Mouse (Mus musculus): ENCODE measurements at regions not wholly inside any gene's neighbourhood (a gene's known extent, or its start where the extent isn't known, plus 50 kb on each side); places are given as distances from the start of the nearest gene placed in this dataset.

GRCm38 (mm10) chr8:127715097-127715496 is 643.3 kb upstream of the Nrp1 start:
- H3K36me3 ChIP-seq, result no peaks in the 10 kb centered on the region

GRCm38 (mm10) chr8:127717969-127718368 is 640.4 kb upstream of the Nrp1 start:
- Histone ChIP-seq H3K36me3 (no peaks in the 10 kb centered on the region), H3K9me3 (no peaks in the 10 kb centered on the region), H3K9ac (replicated peaks) (no peak overlapping the region), H3K27ac (no peak overlapping the region), H3K4me2 (replicated peaks) (no peak overlapping the region), H3K4me3 (replicated peaks) (no peak overlapping the region), H3K4me1 (replicated peaks) (peaks cover 16% of the 10 kb centered on the region; the same call in 1 of the 2 replicates), H3K27me3 (no peaks in the 10 kb centered on the region)
- no peak for ATAC-seq

More at GRCm38 (mm10) chr8:127715097-127715496, 643.3 kb upstream of the Nrp1 start:
- 100% methylated on average over 1 of the region's 1 CpGs for WGBS
- no peak overlapping the region for H3K4me3 ChIP-seq (replicated peaks)
- no peaks in the 10 kb centered on the region for H3K27me3 ChIP-seq
- H3K9ac ChIP-seq (replicated peaks), result no peak overlapping the region
- no peak for ATAC-seq
- H3K27ac ChIP-seq, result no peak overlapping the region
- no peaks in the 10 kb centered on the region for H3K9me3 ChIP-seq
- H3K4me1 ChIP-seq (replicated peaks), result peaks cover 6% of the 10 kb centered on the region; the same call in 1 of the 2 replicates
- H3K4me2 ChIP-seq (replicated peaks), result no peak overlapping the region

- Histone ChIP-seq H3K36me3 (no peaks in the 10 kb centered on the region), H3K9ac (replicated peaks) (no peak overlapping the region), H3K4me1 (replicated peaks) (peaks cover 16% of the 10 kb centered on the region; the same call in 1 of the 2 replicates), H3K9me3 (no peaks in the 10 kb centered on the region), H3K4me3 (replicated peaks) (no peak overlapping the region), H3K27me3 (no peaks in the 10 kb centered on the region; the same call in 1 of the 2 replicates), H3K27ac (0 out of 2 replicates have a peak overlapping the region, but pooled peaks have one; percentile 26), H3K4me2 (replicated peaks) (no peak overlapping the region)
- no peak for ATAC-seq
- 47% methylated on average over 6 of the region's 6 CpGs for WGBS
Observed at GRCm38 (mm10) chr8:127719881-127720280, 638.5 kb upstream of the Nrp1 start.

- no peaks in the 10 kb centered on the region for H3K9me3 ChIP-seq
- no peak overlapping the region for H3K27ac ChIP-seq
- no peak overlapping the region for H3K4me2 ChIP-seq (replicated peaks)
- H3K27me3 ChIP-seq, result no peaks in the 10 kb centered on the region; the same call in 1 of the 2 replicates
- H3K4me3 ChIP-seq (replicated peaks), result no peak overlapping the region
- ATAC-seq, result 0 out of 2 replicates have a peak, but pooled peaks have one; percentile 37
- 36% methylated on average over 6 of the region's 6 CpGs for WGBS
- H3K36me3 ChIP-seq, result no peaks in the 10 kb centered on the region
- H3K9ac ChIP-seq (replicated peaks), result no peak overlapping the region
- H3K4me1 ChIP-seq (replicated peaks), result peaks cover 16% of the 10 kb centered on the region; the same call in 1 of the 2 replicates
Observed at GRCm38 (mm10) chr8:127720593-127721290, 637.7 kb upstream of the Nrp1 start.

- no peaks in the 10 kb centered on the region for H3K9me3 ChIP-seq
- no peak overlapping the region for H3K27ac ChIP-seq
- peaks cover 16% of the 10 kb centered on the region; the same call in 1 of the 2 replicates for H3K4me1 ChIP-seq (replicated peaks)
- H3K27me3 ChIP-seq, result no peaks in the 10 kb centered on the region; the same call in 1 of the 2 replicates
- no peaks in the 10 kb centered on the region for H3K36me3 ChIP-seq
- WGBS, result 17% methylated on average over 1 of the region's 1 CpGs
- ATAC-seq, result no peak
- H3K4me3 ChIP-seq (replicated peaks), result no peak overlapping the region
- H3K4me2 ChIP-seq (replicated peaks), result no peak overlapping the region
- no peak overlapping the region for H3K9ac ChIP-seq (replicated peaks)
Observed at GRCm38 (mm10) chr8:127721624-127722023, 636.8 kb upstream of the Nrp1 start.

GRCm38 (mm10) chr8:127734059-127734458 is 624.3 kb upstream of the Nrp1 start:
- H3K4me2 ChIP-seq (replicated peaks), result no peak overlapping the region
- H3K36me3 ChIP-seq, result no peaks in the 10 kb centered on the region
- no peaks in the 10 kb centered on the region for H3K27me3 ChIP-seq
- no peak for ATAC-seq
- no peaks in the 10 kb centered on the region for H3K4me1 ChIP-seq (replicated peaks)
- no peaks in the 10 kb centered on the region for H3K9me3 ChIP-seq
- no peak overlapping the region for H3K4me3 ChIP-seq (replicated peaks)
- H3K9ac ChIP-seq (replicated peaks), result no peak overlapping the region
- 97% methylated on average over 3 of the region's 3 CpGs for WGBS
- H3K27ac ChIP-seq, result no peak overlapping the region

GRCm38 (mm10) chr8:127742236-127742635 is 616.2 kb upstream of the Nrp1 start:
- no peak overlapping the region for H3K4me3 ChIP-seq (replicated peaks)
- no peaks in the 10 kb centered on the region for H3K36me3 ChIP-seq
- H3K27ac ChIP-seq, result no peak overlapping the region
- no peaks in the 10 kb centered on the region for H3K4me1 ChIP-seq (replicated peaks)
- no peaks in the 10 kb centered on the region for H3K27me3 ChIP-seq
- no peak for ATAC-seq
- no peak overlapping the region for H3K9ac ChIP-seq (replicated peaks)
- WGBS, result 86% methylated on average over 6 of the region's 6 CpGs
- H3K4me2 ChIP-seq (replicated peaks), result no peak overlapping the region
- H3K9me3 ChIP-seq, result no peaks in the 10 kb centered on the region

- Histone ChIP-seq H3K4me2 (replicated peaks) (no peak overlapping the region), H3K4me3 (replicated peaks) (no peak overlapping the region), H3K27ac (no peak overlapping the region), H3K27me3 (no peaks in the 10 kb centered on the region), H3K9me3 (no peaks in the 10 kb centered on the region), H3K9ac (replicated peaks) (no peak overlapping the region), H3K4me1 (replicated peaks) (no peaks in the 10 kb centered on the region), H3K36me3 (no peaks in the 10 kb centered on the region)
- WGBS, result 96% methylated on average over 4 of the region's 4 CpGs
- no peak for ATAC-seq
Observed at GRCm38 (mm10) chr8:127745221-127745620, 613.2 kb upstream of the Nrp1 start.

- no peak for ATAC-seq
- Histone ChIP-seq H3K9ac (replicated peaks) (no peak overlapping the region), H3K27ac (no peak overlapping the region), H3K4me3 (replicated peaks) (no peak overlapping the region), H3K36me3 (no peaks in the 10 kb centered on the region), H3K4me1 (replicated peaks) (no peaks in the 10 kb centered on the region), H3K4me2 (replicated peaks) (no peak overlapping the region), H3K9me3 (no peaks in the 10 kb centered on the region), H3K27me3 (no peaks in the 10 kb centered on the region)
- WGBS, result 84% methylated on average over 8 of the region's 8 CpGs
Observed at GRCm38 (mm10) chr8:127746456-127746855, 611.9 kb upstream of the Nrp1 start.

- no peak overlapping the region for H3K9ac ChIP-seq (replicated peaks)
- ATAC-seq, result no peak
- WGBS, result 80% methylated on average over 5 of the region's 5 CpGs
- H3K36me3 ChIP-seq, result no peaks in the 10 kb centered on the region
- no peak overlapping the region for H3K27ac ChIP-seq
- no peaks in the 10 kb centered on the region for H3K27me3 ChIP-seq
- H3K9me3 ChIP-seq, result no peaks in the 10 kb centered on the region
- no peak overlapping the region for H3K4me3 ChIP-seq (replicated peaks)
- no peak overlapping the region for H3K4me2 ChIP-seq (replicated peaks)
- H3K4me1 ChIP-seq (replicated peaks), result no peaks in the 10 kb centered on the region
Observed at GRCm38 (mm10) chr8:127752871-127753270, 605.5 kb upstream of the Nrp1 start.

- Histone ChIP-seq H3K36me3 (no peaks in the 10 kb centered on the region), H3K9me3 (no peaks in the 10 kb centered on the region), H3K4me3 (replicated peaks) (no peak overlapping the region), H3K4me1 (replicated peaks) (no peaks in the 10 kb centered on the region), H3K9ac (replicated peaks) (no peak overlapping the region), H3K27me3 (no peaks in the 10 kb centered on the region), H3K27ac (no peak overlapping the region), H3K4me2 (replicated peaks) (no peak overlapping the region)
- ATAC-seq, result no peak
- WGBS, result 94% methylated on average over 5 of the region's 5 CpGs
Observed at GRCm38 (mm10) chr8:127753793-127754565, 604.4 kb upstream of the Nrp1 start.

GRCm38 (mm10) chr8:127757396-127757795 is 601.0 kb upstream of the Nrp1 start:
- 83% methylated on average over 2 of the region's 2 CpGs for WGBS

More at GRCm38 (mm10) chr8:127757396-127757795, 601.0 kb upstream of the Nrp1 start:
- Histone ChIP-seq H3K27me3 (no peaks in the 10 kb centered on the region), H3K36me3 (no peaks in the 10 kb centered on the region), H3K4me1 (replicated peaks) (no peaks in the 10 kb centered on the region), H3K9me3 (no peaks in the 10 kb centered on the region), H3K4me2 (replicated peaks) (no peak overlapping the region), H3K4me3 (replicated peaks) (no peak overlapping the region), H3K9ac (replicated peaks) (no peak overlapping the region), H3K27ac (no peak overlapping the region)
- ATAC-seq, result no peak

Measured in midbrain, embryonic 13.5 days (tissue).